Mouse (Mus musculus) stomach, embryonic 16.5 days (tissue): Measurements from ENCODE around the gene Snx17. TPM values are rescaled to one million over a fixed set of nuclear protein-coding genes. Genes with fewer than 3 reads are reported as not detected.

Experiments
- ATAC-seq: fragments of 200-750 bp; cut with Nextera tagmentation; 2 replicates; pipeline ENCODE4 v1.8.0; 2017; ENCODE audit warnings: moderate number of reproducible peaks, moderate TSS enrichment; ENCODE audit not compliant: insufficient read depth, low FRiP score
- H3K27ac ChIP-seq: fragments of 300-500 bp; sonication (generic); 2 replicates; pipeline ENCODE4 v1.5.1; 2014; ENCODE audit warnings: low read length
- H3K27me3 ChIP-seq: fragments of 300-500 bp; sonication (generic); 2 replicates; pipeline ENCODE4 v1.6.1; 2014; ENCODE audit warnings: low read length, control low read depth, mixed read lengths; ENCODE audit not compliant: control insufficient read depth, insufficient read depth
- H3K36me3 ChIP-seq: fragments of 300-500 bp; sonication (generic); 2 replicates; pipeline ENCODE4 v1.6.1; 2014; ENCODE audit warnings: low read length; ENCODE audit not compliant: control insufficient read depth, insufficient read depth
- H3K4me1 ChIP-seq: fragments of 300-500 bp; sonication (generic); 2 replicates; pipeline ENCODE4 v1.6.1; 2014; ENCODE audit warnings: low read length, control low read depth, mixed read lengths; ENCODE audit not compliant: control insufficient read depth, insufficient read depth
- H3K4me2 ChIP-seq: fragments of 300-500 bp; sonication (generic); 2 replicates; pipeline ENCODE4 v1.6.1; 2014; ENCODE audit warnings: low read depth, low read length, mixed read lengths
- H3K4me3 ChIP-seq: fragments of 300-500 bp; sonication (generic); replicated peaks from 2 replicates; pipeline ENCODE4 v1.5.1; 2014; ENCODE audit warnings: mild to moderate bottlenecking, low read length
- H3K9ac ChIP-seq: fragments of 300-500 bp; sonication (generic); 2 replicates; pipeline ENCODE4 v1.6.1; 2014; ENCODE audit warnings: low read length
- H3K9me3 ChIP-seq: fragments of 300-500 bp; sonication (generic); replicated peaks from 2 replicates; pipeline ENCODE4 v1.6.1; 2016; ENCODE audit warnings: low read length, control low read depth; ENCODE audit not compliant: control insufficient read depth
- WGBS: fragments of 180-500 bp; shearing (Covaris S2); extraction: QIAGEN DNeasy Blood & Tissue Kit; methylation state at CpG from one replicate; pipeline ENCODE4 v1.1.7; 2014; 5-methylcytosine and 5-hydroxymethylcytosine counted together
- polyA plus RNA-seq: library from polyadenylated mRNA; unstranded; fragments of >200 nt; fragmentation: Nextera tagmentation; extraction: Ambion mirVana; gene quantifications from 2 replicates; pipeline ENCODE4 v1.2.1, GENCODE M21; 2015

The Snx17 gene
- polyA plus RNA-seq, 1 experiment from 2014 or later = 131 TPM

DNA sequence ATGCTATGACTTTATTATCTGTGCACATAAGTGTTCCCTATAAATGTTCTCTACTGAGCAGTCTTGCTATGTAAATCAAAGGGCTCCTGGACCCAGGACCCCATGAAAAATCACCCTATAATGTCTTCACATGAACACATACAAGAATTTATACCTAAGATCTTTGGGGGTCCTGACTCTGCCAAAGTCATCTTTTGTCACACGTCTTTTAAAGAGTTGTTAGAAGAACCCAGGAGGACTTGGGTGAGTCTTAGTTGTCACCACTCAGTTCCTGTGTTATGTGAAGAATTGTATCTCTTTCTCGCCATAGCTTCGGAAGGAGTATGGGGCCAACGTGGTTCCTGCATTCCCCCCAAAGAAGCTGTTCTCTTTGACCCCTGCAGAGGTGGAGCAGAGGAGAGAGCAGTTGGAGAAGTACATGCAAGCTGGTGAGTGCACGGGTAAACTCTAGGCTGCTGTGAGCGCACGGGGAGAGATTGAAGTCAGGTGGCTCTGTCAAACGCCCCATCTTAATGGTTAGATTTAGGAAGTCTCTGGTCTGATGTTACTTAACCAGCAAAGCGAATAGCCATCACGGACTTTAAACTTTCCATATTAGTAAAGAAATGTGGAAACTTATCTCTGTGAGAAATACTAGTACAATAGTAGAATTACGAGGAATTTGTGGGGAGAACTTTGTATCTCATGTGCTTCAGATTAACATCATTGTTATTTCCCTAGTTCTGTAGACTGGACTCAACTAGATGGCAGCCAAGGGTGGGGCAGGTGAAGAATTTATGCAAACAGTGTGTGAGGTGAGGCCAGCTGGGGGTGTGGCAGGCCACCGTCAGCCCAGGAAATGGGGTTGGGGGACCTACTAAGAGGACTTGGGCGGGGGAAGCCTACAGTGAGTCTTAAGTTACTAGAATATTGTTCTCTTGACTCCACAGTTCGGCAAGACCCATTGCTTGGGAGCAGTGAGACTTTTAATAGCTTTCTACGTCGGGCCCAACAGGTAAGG lies 1.8 kb downstream of the Snx17 start:
- Histone ChIP-seq H3K4me3 (peak overlapping the region; percentile 97), H3K4me2 (peak overlapping the region; percentile 79), H3K9me3 (no peaks in the 10 kb centered on the region), H3K36me3 (peaks cover 41% of the 10 kb centered on the region), H3K4me1 (peaks cover 21% of the 10 kb centered on the region), H3K27ac (no peak overlapping the region), H3K27me3 (no peaks in the 10 kb centered on the region), H3K9ac (no peak overlapping the region)
- WGBS = 87% methylated on average over 16 of the region's 16 CpGs
- ATAC-seq = no peak

DNA sequence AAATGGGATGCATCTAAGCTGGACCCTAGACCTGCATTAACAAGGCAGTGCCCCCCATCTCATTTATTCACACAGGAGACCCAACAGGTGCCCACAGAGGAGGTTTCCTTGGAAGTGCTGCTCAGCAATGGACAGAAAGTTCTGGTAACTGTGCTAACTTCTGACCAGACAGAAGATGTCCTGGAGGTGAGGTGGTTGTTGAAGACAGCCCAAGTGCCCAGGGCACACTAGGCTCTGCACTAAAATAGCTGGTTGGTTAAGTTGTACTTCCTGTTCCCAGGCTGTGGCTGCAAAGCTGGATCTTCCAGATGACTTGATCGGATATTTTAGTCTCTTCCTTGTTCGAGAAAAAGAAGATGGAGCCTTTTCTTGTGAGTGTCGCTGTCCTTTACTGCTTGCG lies 2.6 kb downstream of the Snx17 start:
- no peak for ATAC-seq
- peaks cover 40% of the 10 kb centered on the region for H3K36me3 ChIP-seq
- no peak overlapping the region for H3K4me3 ChIP-seq
- 0 out of 2 replicates have a peak, but pooled peaks cover 5% of the 10 kb centered on the region for H3K9me3 ChIP-seq
- no peaks in the 10 kb centered on the region for H3K27me3 ChIP-seq
- H3K27ac ChIP-seq = no peak overlapping the region; the same call in 1 of the 2 replicates
- H3K4me1 ChIP-seq = peaks cover 23% of the 10 kb centered on the region
- no peak overlapping the region for H3K9ac ChIP-seq
- H3K4me2 ChIP-seq = no peak overlapping the region
- 92% methylated on average over 4 of the region's 4 CpGs for WGBS

- Histone ChIP-seq H3K27me3 (no peaks in the 10 kb centered on the region), H3K4me3 (no peak overlapping the region), H3K36me3 (peaks cover 39% of the 10 kb centered on the region), H3K27ac (peak overlapping the region; percentile 14; the same call in 1 of the 2 replicates), H3K9me3 (0 out of 2 replicates have a peak, but pooled peaks cover 5% of the 10 kb centered on the region), H3K4me2 (no peak overlapping the region), H3K9ac (no peak overlapping the region), H3K4me1 (peaks cover 25% of the 10 kb centered on the region)
- 90% methylated on average over 10 of the region's 10 CpGs for WGBS
- no peak for ATAC-seq
These were observed 3.2 kb downstream of the Snx17 start for GRCm38 (mm10) chr5:31196207-31196606.

GRCm38 (mm10) chr5:31197072-31197471 lies 4.0 kb downstream of the Snx17 start:
- ATAC-seq = no peak
- Histone ChIP-seq H3K36me3 (peaks cover 39% of the 10 kb centered on the region), H3K4me1 (peaks cover 18% of the 10 kb centered on the region), H3K27me3 (no peaks in the 10 kb centered on the region), H3K4me2 (no peak overlapping the region), H3K9ac (no peak overlapping the region), H3K9me3 (0 out of 2 replicates have a peak, but pooled peaks cover 5% of the 10 kb centered on the region), H3K27ac (no peak overlapping the region), H3K4me3 (no peak overlapping the region)
- 92% methylated on average over 12 of the region's 12 CpGs for WGBS

DNA sequence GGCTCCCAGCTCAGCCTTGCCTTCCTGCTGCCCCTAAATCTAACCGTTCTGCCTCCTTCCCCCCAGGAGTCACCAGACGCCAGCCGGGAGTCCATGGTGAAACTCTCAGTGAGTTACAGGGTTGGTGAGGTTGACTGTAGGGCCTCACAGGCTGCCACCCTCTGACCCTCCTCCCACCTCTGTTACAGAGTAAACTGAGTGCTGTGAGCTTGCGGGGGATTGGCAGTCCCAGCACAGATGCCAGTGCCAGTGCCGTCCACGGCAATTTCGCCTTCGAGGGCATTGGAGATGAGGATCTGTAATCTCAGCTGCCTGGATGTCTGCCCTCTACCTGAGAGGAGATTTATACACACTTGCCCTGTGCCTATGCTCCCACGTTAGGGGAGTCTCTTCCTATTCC lies 5.1 kb downstream of the Snx17 start:
- Histone ChIP-seq H3K36me3 (peaks cover 39% of the 10 kb centered on the region), H3K9ac (no peak overlapping the region), H3K9me3 (0 out of 2 replicates have a peak, but pooled peaks cover 5% of the 10 kb centered on the region), H3K27me3 (no peaks in the 10 kb centered on the region), H3K4me1 (peaks cover 23% of the 10 kb centered on the region), H3K4me3 (no peak overlapping the region), H3K4me2 (no peak overlapping the region), H3K27ac (no peak overlapping the region)
- 81% methylated on average over 9 of the region's 9 CpGs for WGBS
- no peak for ATAC-seq

DNA sequence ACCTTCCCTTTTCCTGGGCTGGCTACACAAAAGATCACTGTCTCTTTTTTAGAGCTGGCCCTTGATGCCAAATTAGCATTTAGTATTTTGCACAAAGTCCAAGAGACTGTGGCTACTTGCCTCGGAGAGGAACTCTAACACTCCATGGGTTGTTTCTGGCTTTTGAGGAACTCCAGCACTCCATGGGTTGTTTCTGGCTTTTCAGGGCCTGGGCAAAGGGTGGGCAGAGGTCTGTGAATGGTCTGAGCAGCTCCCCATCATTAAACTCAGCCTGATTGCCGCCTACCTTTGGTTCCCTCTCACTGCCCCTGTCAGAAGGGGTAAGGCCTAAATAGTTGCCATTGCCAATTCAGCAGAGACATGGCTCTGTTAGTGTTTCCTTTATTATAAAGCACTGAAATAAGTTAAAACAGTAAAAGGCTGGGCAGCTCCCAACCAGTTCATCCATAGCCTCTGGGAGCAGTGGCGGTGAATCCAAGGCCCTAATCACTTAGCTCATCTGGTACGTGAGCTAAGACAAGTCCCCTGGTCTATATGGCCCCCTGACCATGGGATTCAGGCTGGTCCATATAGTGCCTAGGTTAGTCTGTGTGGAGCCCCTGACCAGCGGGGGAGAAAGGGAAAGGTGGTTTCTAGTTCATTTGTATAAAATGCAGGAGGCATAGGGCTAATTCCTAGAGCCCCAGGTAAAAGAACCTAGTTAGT lies 5.7 kb downstream of the Snx17 start:
- Histone ChIP-seq H3K4me2 (no peak overlapping the region), H3K36me3 (peaks cover 39% of the 10 kb centered on the region), H3K9me3 (0 out of 2 replicates have a peak, but pooled peaks cover 5% of the 10 kb centered on the region), H3K27me3 (no peaks in the 10 kb centered on the region), H3K27ac (no peak overlapping the region), H3K4me3 (no peak overlapping the region), H3K9ac (no peak overlapping the region), H3K4me1 (peaks cover 22% of the 10 kb centered on the region)
- WGBS = 81% methylated on average over 5 of the region's 5 CpGs
- ATAC-seq = no peak

DNA sequence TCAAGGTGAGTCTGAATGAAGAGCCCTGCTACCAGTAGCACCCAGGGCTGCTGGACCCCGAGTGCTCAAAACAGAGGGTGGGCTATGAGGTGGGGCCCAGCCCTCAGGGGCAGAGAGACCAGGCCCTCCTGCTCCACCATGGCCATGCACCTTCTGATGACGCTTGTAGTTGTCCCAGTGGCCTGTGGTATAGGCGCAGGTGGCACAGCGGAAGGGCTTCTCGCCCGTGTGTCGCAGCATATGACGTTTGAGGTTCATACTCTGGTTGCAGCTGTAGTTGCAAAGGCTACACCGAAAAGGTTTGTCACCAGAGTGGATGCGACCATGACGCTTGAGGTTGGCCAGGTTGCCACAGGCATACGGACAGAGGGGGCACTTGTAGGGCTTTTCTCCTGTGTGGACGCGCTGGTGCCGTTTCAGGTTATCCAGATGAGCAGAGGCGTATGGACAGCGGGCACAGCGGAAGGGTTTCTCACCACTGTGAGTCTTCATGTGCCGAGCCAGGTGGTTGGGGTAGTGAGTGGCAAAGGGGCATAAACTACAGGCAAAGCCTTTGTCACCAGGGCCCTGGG lies 6.4 kb downstream of the Snx17 start:
- ATAC-seq = no peak
- Histone ChIP-seq H3K9me3 (0 out of 2 replicates have a peak, but pooled peaks cover 5% of the 10 kb centered on the region), H3K27me3 (no peaks in the 10 kb centered on the region), H3K4me3 (no peak overlapping the region), H3K4me1 (peaks cover 16% of the 10 kb centered on the region), H3K4me2 (no peak overlapping the region), H3K27ac (no peak overlapping the region), H3K9ac (no peak overlapping the region), H3K36me3 (peaks cover 39% of the 10 kb centered on the region)
- WGBS = 89% methylated on average over 19 of the region's 19 CpGs

GRCm38 (mm10) chr5:31199893-31200292 lies 6.9 kb downstream of the Snx17 start:
- no peak for ATAC-seq
- Histone ChIP-seq H3K4me2 (no peak overlapping the region), H3K27me3 (no peaks in the 10 kb centered on the region), H3K4me1 (peaks cover 12% of the 10 kb centered on the region), H3K9ac (no peak overlapping the region), H3K4me3 (no peak overlapping the region), H3K9me3 (0 out of 2 replicates have a peak, but pooled peaks cover 5% of the 10 kb centered on the region), H3K36me3 (peaks cover 39% of the 10 kb centered on the region), H3K27ac (no peak overlapping the region)
- 78% methylated on average over 9 of the region's 9 CpGs for WGBS
